17 mouse cellular contexts compared by ENCODE assay signal in genomic region chr4:85283151-85283550, GRCm38 (mm10).
"Had no signal": no experiment of that assay in that cellular context is flagged by ENCODE, and none has a peak within 500 bp of the region (broad histone marks: within the 10 kb centered on the region; RNA-seq: fewer than 3 reads in every experiment).

No protein-coding gene starts in this region.

- H3K27ac ChIP-seq: kidney, postnatal 0 days; limb, embryonic 15.5 days; liver, embryonic 12.5 days; midbrain, embryonic 10.5 days; neural tube, embryonic 12.5 days had no signal

- H3K4me1 ChIP-seq: limb, embryonic 15.5 days; liver, embryonic 12.5 days; midbrain, embryonic 10.5 days; neural tube, embryonic 12.5 days had no signal

- H3K36me3 ChIP-seq: limb, embryonic 15.5 days; liver, embryonic 12.5 days; midbrain, embryonic 10.5 days; neural tube, embryonic 12.5 days had no signal

- H3K4me2 ChIP-seq: limb, embryonic 15.5 days; liver, embryonic 12.5 days; lung, embryonic 14.5 days; neural tube, embryonic 12.5 days had no signal

- DNase-seq: kidney, adult 9 months; kidney, postnatal 36 days; layer of hippocampus, adult 9-11 months; layer of hippocampus, postnatal 36 days; lung, embryonic 14.5 days; lung, postnatal 10 days; lung, postnatal 4 days; midbrain, embryonic 14.5 days; right cerebral cortex, postnatal 4 days; spleen, adult 18-20 months; thymus, postnatal 14 days had no signal

- H3K9ac ChIP-seq: limb, embryonic 15.5 days; liver, embryonic 12.5 days; lung, embryonic 14.5 days; neural tube, embryonic 12.5 days had no signal

- H3K9me3 ChIP-seq: limb, embryonic 15.5 days; liver, embryonic 12.5 days; midbrain, embryonic 10.5 days; neural tube, embryonic 12.5 days had no signal

- H3K4me3 ChIP-seq: limb, embryonic 15.5 days; liver, embryonic 12.5 days; midbrain, embryonic 10.5 days; myocyte; neural tube, embryonic 12.5 days had no signal

- ATAC-seq: liver, embryonic 12.5 days had no signal

- H3K27me3 ChIP-seq: limb, embryonic 15.5 days; liver, embryonic 12.5 days; neural tube, embryonic 12.5 days had no signal
